Mouse (Mus musculus): ENCODE data around the gene Tmem219.
A peak's percentile ranks its signal among the peaks of the same experiment; 100 is the strongest.

Tmem219 gene

DNA sequence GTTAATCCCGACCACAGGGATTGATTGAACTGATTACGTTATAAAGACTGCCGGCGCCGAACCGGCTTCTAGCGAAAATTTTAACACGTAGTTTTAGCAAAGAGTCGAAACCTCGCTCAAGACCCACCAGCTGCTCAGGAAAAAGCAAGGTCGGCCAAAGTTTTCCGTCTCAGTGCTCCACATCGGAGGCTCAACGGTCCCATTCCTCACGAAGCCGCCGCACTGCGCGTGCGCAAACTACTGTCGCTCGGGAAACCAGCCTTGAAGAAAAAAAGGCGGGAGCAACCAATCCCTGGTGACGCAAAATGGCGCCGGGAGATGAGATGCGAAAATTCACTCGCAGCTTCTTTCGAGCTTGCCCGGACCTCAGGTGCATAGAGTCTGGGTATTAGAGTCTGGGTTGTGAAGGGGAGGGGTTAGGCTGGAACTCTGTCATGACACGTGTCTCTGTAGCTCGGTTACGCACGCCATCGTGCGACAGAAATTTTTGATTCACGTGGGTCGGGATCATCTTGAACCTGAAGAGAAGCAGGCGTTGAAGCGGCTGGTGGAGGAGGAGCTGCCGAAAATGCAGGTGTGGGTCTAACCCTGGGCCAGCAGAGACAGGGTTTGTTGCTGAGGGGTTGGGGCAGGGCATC is 60.5 kb downstream of the Tmem219 start, which contains the start of gene Ino80e:
TSS of gene Ino80e (minus strand) at position 231 of the 638 bp plus-strand sequence.
- DNase-seq (ENCODE audit: low spot score in 2 of 2): peak; percentile 91 to 96

- DNase-seq (ENCODE audit: low spot score in 2 of 2): peak; percentile 95 to 98
These were observed 61.1 kb downstream of the Tmem219 start, which contains the start of gene Hirip3 for GRCm38 (mm10) chr7:126861429-126862130. Hirip3 (plus strand) TSS chr7:126861972.

GRCm38 (mm10) chr7:126860987-126861386 is 61.7 kb downstream of the Tmem219 start:
- DNase-seq (ENCODE audit: low spot score in 2 of 2): no peak

GRCm38 (mm10) chr7:126856741-126857420 is 65.8 kb downstream of the Tmem219 start:
- no peak for DNase-seq (ENCODE audit: low spot score in 2 of 2)

- no peak for DNase-seq (ENCODE audit: low spot score in 2 of 2)
These were observed 67.1 kb downstream of the Tmem219 start for GRCm38 (mm10) chr7:126855641-126856040.

DNA sequence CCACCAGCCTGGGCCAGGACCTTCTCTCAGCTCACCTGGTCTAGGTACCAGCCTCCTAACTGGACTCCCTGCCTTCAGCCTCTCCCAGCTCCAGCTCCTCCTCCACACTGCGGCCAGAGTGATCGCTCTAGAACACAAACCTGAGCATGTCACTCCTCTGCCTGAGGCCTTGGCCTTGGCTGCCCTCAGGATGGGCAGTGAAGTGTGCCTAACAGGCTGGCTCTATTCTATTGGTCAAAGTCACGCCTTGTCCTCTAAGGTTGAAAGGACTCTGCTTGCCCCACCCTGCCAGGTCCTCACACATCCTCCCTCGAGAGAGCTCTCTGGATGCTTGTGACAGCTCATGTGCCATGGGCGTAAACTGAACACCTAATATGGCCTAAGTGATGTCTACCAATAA is 69.3 kb downstream of the Tmem219 start:
- no peak for DNase-seq (ENCODE audit: low spot score in 2 of 2)

- DNase-seq (ENCODE audit: low spot score in 2 of 2): no peak
These were observed 71.5 kb downstream of the Tmem219 start for GRCm38 (mm10) chr7:126851192-126851591.

DNA sequence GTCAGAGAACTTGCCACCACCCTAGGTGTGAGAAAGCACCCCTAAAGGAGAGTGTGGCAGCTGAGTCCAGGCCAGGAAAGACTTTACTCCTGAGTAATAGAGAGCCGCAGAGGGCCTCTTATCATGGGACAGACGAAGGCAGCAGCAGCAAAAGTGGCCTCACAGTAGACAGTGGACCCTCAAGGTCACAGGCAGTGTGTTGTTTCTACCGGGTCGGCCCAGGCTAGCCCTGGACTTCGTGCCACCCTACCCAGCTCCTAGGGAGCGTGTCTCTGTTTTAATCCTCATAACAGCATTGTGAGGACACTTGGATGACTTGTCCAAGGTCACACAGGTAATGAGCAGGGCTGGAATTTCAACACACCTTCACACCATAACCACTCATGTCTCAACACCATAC is 72.6 kb downstream of the Tmem219 start:
- DNase-seq (ENCODE audit: low spot score in 2 of 2): no peak

- peak in 1 of 2 experiments; percentile 12 for DNase-seq (ENCODE audit: low spot score in 2 of 2)
These were observed 73.9 kb downstream of the Tmem219 start for GRCm38 (mm10) chr7:126848794-126849193.

DNA sequence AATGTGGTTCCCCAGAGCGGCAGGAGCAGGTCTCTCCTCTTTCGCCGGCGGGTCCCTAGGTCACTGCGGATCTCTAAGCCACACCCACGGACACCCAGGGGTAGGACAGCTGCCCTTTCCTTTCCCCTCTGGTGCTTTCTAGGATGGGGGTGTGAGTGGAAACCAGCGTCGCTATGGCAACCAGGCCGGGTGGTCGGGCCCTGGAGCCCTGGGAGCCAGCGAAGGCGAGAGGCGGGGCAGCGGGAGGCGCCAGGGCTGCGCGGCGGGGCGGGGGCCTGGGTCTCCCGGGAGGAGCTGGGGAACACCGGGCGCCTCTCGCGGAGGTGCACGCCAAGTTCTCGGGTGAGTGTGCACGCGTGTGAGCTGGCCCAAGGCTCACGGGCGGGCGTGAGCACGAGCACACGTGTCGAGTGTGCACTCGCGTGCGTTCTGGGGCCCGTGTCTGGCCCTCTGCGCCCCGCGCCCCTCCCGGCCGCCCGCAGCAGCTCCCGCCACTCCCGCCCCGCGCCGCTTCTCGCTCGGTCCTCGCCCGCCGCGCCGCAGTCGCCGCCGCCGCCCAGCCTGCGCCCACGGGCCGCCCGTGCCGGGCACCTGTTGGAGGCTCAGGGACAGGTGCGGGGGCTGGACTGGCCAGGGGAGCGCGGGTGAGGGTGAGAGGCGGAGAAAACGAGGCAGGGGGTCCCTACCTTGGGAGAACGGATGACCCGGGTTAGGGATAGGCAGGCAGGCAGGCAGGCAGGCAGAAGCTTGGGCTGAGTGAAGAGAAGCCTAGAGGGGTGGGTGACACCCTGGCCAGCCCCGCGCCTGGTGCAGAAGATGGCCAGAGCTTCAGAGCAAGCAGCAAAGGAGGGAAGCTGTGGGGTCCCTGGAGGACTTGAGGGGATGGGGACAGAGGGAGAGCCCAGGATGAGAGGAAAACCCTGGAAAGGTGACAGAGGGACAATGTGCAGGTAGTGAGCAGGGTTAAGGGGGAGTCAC is 75.0 kb downstream of the Tmem219 start:
- no peak for DNase-seq (ENCODE audit: low spot score in 2 of 2)

GRCm38 (mm10) chr7:126847116-126847420 is 75.6 kb downstream of the Tmem219 start, which contains the start of gene Doc2a:
Doc2a (plus strand) TSS chr7:126847416.
- DNase-seq (ENCODE audit: low spot score in 2 of 2): no peak

DNA sequence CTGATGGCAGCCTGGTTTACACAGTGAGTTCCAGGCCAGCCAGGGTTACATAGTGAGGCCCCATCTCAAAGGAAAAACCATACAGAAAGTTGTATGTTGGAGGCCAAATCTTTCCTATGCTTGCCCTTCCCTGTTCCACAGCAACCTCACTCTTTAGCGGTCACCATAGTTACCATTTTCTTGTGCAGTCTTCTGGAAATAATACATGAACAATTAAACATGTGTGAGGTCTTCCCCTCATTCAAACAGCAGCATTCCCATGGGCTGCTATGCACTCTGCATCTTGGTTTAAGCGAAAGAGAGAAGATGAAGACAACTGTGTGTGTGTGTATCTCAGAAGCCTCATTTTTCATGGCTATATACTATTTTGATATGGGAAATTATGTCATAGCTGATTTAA is 77.2 kb downstream of the Tmem219 start:
- DNase-seq (ENCODE audit: low spot score in 2 of 2): no peak

GRCm38 (mm10) chr7:126843276-126843675 is 79.4 kb downstream of the Tmem219 start:
- DNase-seq (ENCODE audit: low spot score in 2 of 2): no peak

Data from spleen, postnatal 10 days (tissue).